ENCODE assay signal across 8 mouse cellular contexts in the genomic region with DNA sequence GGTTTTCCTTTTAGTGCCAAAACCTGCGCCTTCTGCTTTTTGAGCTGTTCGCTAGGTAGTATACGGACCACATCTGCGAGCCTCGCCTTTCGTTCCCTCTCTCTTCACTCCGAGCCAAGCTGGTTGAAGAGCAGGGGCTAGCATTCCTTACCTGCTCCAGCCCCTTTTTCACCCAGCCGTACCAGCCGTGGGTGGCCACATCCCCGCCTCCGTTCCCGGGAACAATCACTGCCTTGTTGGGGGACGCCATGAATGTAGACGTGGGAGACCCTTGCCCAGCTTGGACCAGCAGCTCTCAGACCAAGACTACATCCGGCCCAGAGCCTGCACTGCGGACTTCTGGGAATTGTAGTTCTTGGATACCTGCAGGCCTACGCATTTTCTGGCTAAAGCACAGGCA. TPM values are rescaled to one million over a fixed set of nuclear protein-coding genes. Genes with fewer than 3 reads are reported as not detected.
A peak's percentile ranks its signal among the peaks of the same experiment; 100 is the strongest.
DNase-seq lines count a peak whose midpoint lies in the region.

A gene (minus strand): TSS at position 341 of the 400 bp plus-strand sequence.

- intact Hi-C loops in gastrocnemius, postnatal 14 days (cut with DNase I; ENCODE audit: low total_unique reads) = no loop called here

- DNase-seq in adrenal gland, adult 18-20 months (ENCODE audit: low spot score in 2 of 2) = peak; percentile 36 to 49
- DNase-seq in embryo, embryonic 10 days (ENCODE audit: low spot score) = peak; percentile 92
- peak; percentile 27 for DNase-seq in gastrocnemius, postnatal 14 days
- peak; percentile 73 for DNase-seq in hindlimb bud, embryonic 11.5 days (ENCODE audit: extremely low spot score, low read depth, low spot score)
- DNase-seq in left cerebral cortex, adult 18-20 months (ENCODE audit: low spot score in 2 of 2) = peak; percentile 57 to 73
- peak; percentile 71 for DNase-seq in lung, postnatal 36 days
- peak; percentile 89 for DNase-seq in retina, postnatal 1 day
- peak; percentile 40 for DNase-seq in urinary bladder, postnatal 14 days (ENCODE audit: low spot score)

RNA-seq across cellular contexts. Expression of the gene that starts here (rescaled TPM):
- total RNA-seq in adrenal gland, adult 18-20 months (2021) = 10 to 100 TPM; 24.6 to 25.0 TPM
- 1 to 10 TPM; 7.4 to 7.9 TPM for total RNA-seq in gastrocnemius, postnatal 14 days (2021)
- 10 to 100 TPM; 26.6 to 27.4 TPM for total RNA-seq in left cerebral cortex, adult 18-20 months (2021)

Comparison
In these comparisons a context has a peak if more than half of its experiments do, and no peak if none do; other contexts are left out.
1. Peak in every context shown above with its lines: DNase-seq.
2. DNase-seq: peak in every context shown above with its lines; median percentile 92 in embryo, embryonic 10 days; 89 in retina, postnatal 1 day; 73 in hindlimb bud, embryonic 11.5 days; 71 in lung, postnatal 36 days; 65 in left cerebral cortex, adult 18-20 months; 42 in adrenal gland, adult 18-20 months; 40 in urinary bladder, postnatal 14 days; 27 in gastrocnemius, postnatal 14 days.